Mouse (Mus musculus): ENCODE results near the gene Nrp2. TPM values are rescaled to one million over a fixed set of nuclear protein-coding genes. Genes with fewer than 3 reads are reported as not detected.

The Nrp2 gene
- polyA plus RNA-seq, 1 experiment from 2014 or later = 23.7 TPM

- H3K27ac ChIP-seq (ENCODE audit: low read length) = no peak overlapping the region
- no peaks in the 10 kb centered on the region; the same call in 1 of the 2 replicates for H3K36me3 ChIP-seq (ENCODE audit: control insufficient read depth, insufficient read depth, low read length)
- H3K9ac ChIP-seq (ENCODE audit: low read depth, low read length) = no peak overlapping the region
- WGBS = 73% methylated on average over 7 of the region's 7 CpGs
- ATAC-seq = no peak
- H3K4me3 ChIP-seq (ENCODE audit: low read length) = no peak overlapping the region
- H3K4me1 ChIP-seq (ENCODE audit: control insufficient read depth, insufficient read depth, low read length) = no peaks in the 10 kb centered on the region
- no peaks in the 10 kb centered on the region for H3K27me3 ChIP-seq (replicated peaks; ENCODE audit: control insufficient read depth, insufficient read depth, low read length)
- H3K4me2 ChIP-seq (ENCODE audit: low read depth, low read length) = no peak overlapping the region
- H3K9me3 ChIP-seq (ENCODE audit: control insufficient read depth, low read length) = no peaks in the 10 kb centered on the region
Observed at GRCm38 (mm10) chr1:62752661-62753333, 49.7 kb downstream of the Nrp2 start.

GRCm38 (mm10) chr1:62754066-62754835 lies 51.2 kb downstream of the Nrp2 start:
- H3K27ac ChIP-seq (ENCODE audit: low read length) = no peak overlapping the region
- no peak overlapping the region for H3K4me3 ChIP-seq (ENCODE audit: low read length)
- ATAC-seq = no peak
- no peaks in the 10 kb centered on the region for H3K9me3 ChIP-seq (ENCODE audit: control insufficient read depth, low read length)
- H3K36me3 ChIP-seq (ENCODE audit: control insufficient read depth, insufficient read depth, low read length) = peaks cover 2% of the 10 kb centered on the region; the same call in 1 of the 2 replicates
- H3K4me2 ChIP-seq (ENCODE audit: low read depth, low read length) = no peak overlapping the region
- no peaks in the 10 kb centered on the region for H3K4me1 ChIP-seq (ENCODE audit: control insufficient read depth, insufficient read depth, low read length)
- WGBS = 70% methylated on average over 8 of the region's 8 CpGs
- H3K9ac ChIP-seq (ENCODE audit: low read depth, low read length) = no peak overlapping the region
- no peaks in the 10 kb centered on the region for H3K27me3 ChIP-seq (replicated peaks; ENCODE audit: control insufficient read depth, insufficient read depth, low read length)

- H3K4me1 ChIP-seq (ENCODE audit: control insufficient read depth, insufficient read depth, low read length) = 0 out of 2 replicates have a peak, but pooled peaks cover 4% of the 10 kb centered on the region
- H3K4me2 ChIP-seq (ENCODE audit: low read depth, low read length) = no peak overlapping the region
- no peaks in the 10 kb centered on the region for H3K9me3 ChIP-seq (ENCODE audit: control insufficient read depth, low read length)
- H3K4me3 ChIP-seq (ENCODE audit: low read length) = no peak overlapping the region
- H3K27ac ChIP-seq (ENCODE audit: low read length) = no peak overlapping the region
- no peak for ATAC-seq
- H3K9ac ChIP-seq (ENCODE audit: low read depth, low read length) = no peak overlapping the region
- 48% methylated on average over 5 of the region's 5 CpGs for WGBS
- no peaks in the 10 kb centered on the region for H3K27me3 ChIP-seq (replicated peaks; ENCODE audit: control insufficient read depth, insufficient read depth, low read length)
- peaks cover 10% of the 10 kb centered on the region for H3K36me3 ChIP-seq (ENCODE audit: control insufficient read depth, insufficient read depth, low read length)
Observed at GRCm38 (mm10) chr1:62760086-62760485, 57.0 kb downstream of the Nrp2 start.

- WGBS = 69% methylated on average over 17 of the region's 17 CpGs
- Histone ChIP-seq H3K27ac (ENCODE audit: low read length) (no peak overlapping the region), H3K4me1 (ENCODE audit: control insufficient read depth, insufficient read depth, low read length) (0 out of 2 replicates have a peak, but pooled peaks cover 4% of the 10 kb centered on the region), H3K9me3 (ENCODE audit: control insufficient read depth, low read length) (no peaks in the 10 kb centered on the region), H3K27me3 (replicated peaks; ENCODE audit: control insufficient read depth, insufficient read depth, low read length) (no peaks in the 10 kb centered on the region), H3K36me3 (ENCODE audit: control insufficient read depth, insufficient read depth, low read length) (peaks cover 10% of the 10 kb centered on the region), H3K9ac (ENCODE audit: low read depth, low read length) (no peak overlapping the region), H3K4me2 (ENCODE audit: low read depth, low read length) (no peak overlapping the region), H3K4me3 (ENCODE audit: low read length) (no peak overlapping the region)
- ATAC-seq = no peak
Observed at GRCm38 (mm10) chr1:62760565-62760964, 57.5 kb downstream of the Nrp2 start.

GRCm38 (mm10) chr1:62763779-62764178 lies 60.7 kb downstream of the Nrp2 start:
- 92% methylated on average over 4 of the region's 4 CpGs for WGBS
- no peak overlapping the region for H3K9ac ChIP-seq (ENCODE audit: low read depth, low read length)
- H3K27ac ChIP-seq (ENCODE audit: low read length) = no peak overlapping the region
- no peaks in the 10 kb centered on the region for H3K9me3 ChIP-seq (ENCODE audit: control insufficient read depth, low read length)
- H3K36me3 ChIP-seq (ENCODE audit: control insufficient read depth, insufficient read depth, low read length) = peaks cover 8% of the 10 kb centered on the region; the same call in 1 of the 2 replicates
- no peak for ATAC-seq
- no peak overlapping the region for H3K4me2 ChIP-seq (ENCODE audit: low read depth, low read length)
- peaks cover 4% of the 10 kb centered on the region; the same call in 1 of the 2 replicates for H3K4me1 ChIP-seq (ENCODE audit: control insufficient read depth, insufficient read depth, low read length)
- H3K27me3 ChIP-seq (replicated peaks; ENCODE audit: control insufficient read depth, insufficient read depth, low read length) = no peaks in the 10 kb centered on the region
- no peak overlapping the region for H3K4me3 ChIP-seq (ENCODE audit: low read length)

- Histone ChIP-seq H3K27me3 (replicated peaks; ENCODE audit: control insufficient read depth, insufficient read depth, low read length) (no peaks in the 10 kb centered on the region), H3K4me3 (ENCODE audit: low read length) (no peak overlapping the region), H3K36me3 (ENCODE audit: control insufficient read depth, insufficient read depth, low read length) (peaks cover 8% of the 10 kb centered on the region; the same call in 1 of the 2 replicates), H3K9ac (ENCODE audit: low read depth, low read length) (no peak overlapping the region), H3K4me2 (ENCODE audit: low read depth, low read length) (no peak overlapping the region), H3K9me3 (ENCODE audit: control insufficient read depth, low read length) (no peaks in the 10 kb centered on the region), H3K4me1 (ENCODE audit: control insufficient read depth, insufficient read depth, low read length) (peaks cover under 1% of the 10 kb centered on the region; the same call in 1 of the 2 replicates), H3K27ac (ENCODE audit: low read length) (no peak overlapping the region)
- ATAC-seq = no peak
- WGBS = 49% methylated on average over 7 of the region's 7 CpGs
Observed at GRCm38 (mm10) chr1:62765171-62765570, 62.1 kb downstream of the Nrp2 start.

GRCm38 (mm10) chr1:62766766-62767165 lies 63.7 kb downstream of the Nrp2 start:
- no peak for ATAC-seq
- Histone ChIP-seq H3K27me3 (replicated peaks; ENCODE audit: control insufficient read depth, insufficient read depth, low read length) (no peaks in the 10 kb centered on the region), H3K4me1 (ENCODE audit: control insufficient read depth, insufficient read depth, low read length) (no peaks in the 10 kb centered on the region; the same call in 1 of the 2 replicates), H3K4me3 (ENCODE audit: low read length) (no peak overlapping the region), H3K4me2 (ENCODE audit: low read depth, low read length) (no peak overlapping the region), H3K36me3 (ENCODE audit: control insufficient read depth, insufficient read depth, low read length) (peaks cover 6% of the 10 kb centered on the region; the same call in 1 of the 2 replicates), H3K9me3 (ENCODE audit: control insufficient read depth, low read length) (no peaks in the 10 kb centered on the region), H3K27ac (ENCODE audit: low read length) (no peak overlapping the region), H3K9ac (ENCODE audit: low read depth, low read length) (no peak overlapping the region)
- 43% methylated on average over 4 of the region's 4 CpGs for WGBS

- Histone ChIP-seq H3K4me1 (ENCODE audit: control insufficient read depth, insufficient read depth, low read length) (no peaks in the 10 kb centered on the region; the same call in 1 of the 2 replicates), H3K27ac (ENCODE audit: low read length) (no peak overlapping the region), H3K4me2 (ENCODE audit: low read depth, low read length) (no peak overlapping the region), H3K9ac (ENCODE audit: low read depth, low read length) (no peak overlapping the region), H3K9me3 (ENCODE audit: control insufficient read depth, low read length) (no peaks in the 10 kb centered on the region), H3K27me3 (replicated peaks; ENCODE audit: control insufficient read depth, insufficient read depth, low read length) (no peaks in the 10 kb centered on the region), H3K36me3 (ENCODE audit: control insufficient read depth, insufficient read depth, low read length) (peaks cover 10% of the 10 kb centered on the region; the same call in 1 of the 2 replicates), H3K4me3 (ENCODE audit: low read length) (no peak overlapping the region)
- ATAC-seq = no peak
- WGBS = 74% methylated on average over 9 of the region's 9 CpGs
Observed at GRCm38 (mm10) chr1:62767611-62768010, 64.5 kb downstream of the Nrp2 start.

- Histone ChIP-seq H3K4me1 (ENCODE audit: control insufficient read depth, insufficient read depth, low read length) (peaks cover 8% of the 10 kb centered on the region), H3K36me3 (ENCODE audit: control insufficient read depth, insufficient read depth, low read length) (peaks cover 9% of the 10 kb centered on the region; the same call in 1 of the 2 replicates), H3K27me3 (replicated peaks; ENCODE audit: control insufficient read depth, insufficient read depth, low read length) (no peaks in the 10 kb centered on the region), H3K27ac (ENCODE audit: low read length) (no peak overlapping the region), H3K9ac (ENCODE audit: low read depth, low read length) (no peak overlapping the region), H3K4me2 (ENCODE audit: low read depth, low read length) (no peak overlapping the region), H3K9me3 (ENCODE audit: control insufficient read depth, low read length) (no peaks in the 10 kb centered on the region), H3K4me3 (ENCODE audit: low read length) (no peak overlapping the region)
- ATAC-seq = no peak
- 74% methylated on average over 4 of the region's 4 CpGs for WGBS
Observed at GRCm38 (mm10) chr1:62770576-62770975, 67.5 kb downstream of the Nrp2 start.
